Mouse (Mus musculus): Measurements from ENCODE around the gene Hist1h4f. TPM values are rescaled to one million over a fixed set of nuclear protein-coding genes. Genes with fewer than 3 reads are reported as not detected.
"Not testable (repeated sequence)": the region's sequence is repeated elsewhere in the genome, so short reads cannot be mapped to it uniquely, and the experiment has no call there.

Hist1h4f gene
- 4.7 and 7.0 TPM in 2 replicates for polyA plus RNA-seq (2012; rRNA removed)

GRCm38 (mm10) chr13:23551146-23551834, at the start of gene Hist1h4f:
Hist1h4f (minus strand) TSS chr13:23551648.
- WGBS = under 1% methylated on average over 47 of the region's 47 CpGs
- Histone ChIP-seq H3K4me3 (replicated peaks; ENCODE audit: insufficient read depth, low read depth, low read length) (peak within 1 kb of the TSS; percentile 42), H3K27ac (ENCODE audit: insufficient read depth, low read length) (0 out of 2 replicates have a peak within 1 kb of the TSS, but pooled peaks have one; percentile 3)
- H3K27me3 ChIP-seq (ENCODE audit: control insufficient read depth, insufficient read depth, low read length); H3K4me1 ChIP-seq (ENCODE audit: control insufficient read depth, insufficient read depth, low read length): not testable (repeated sequence)
- DNase-seq = peak; percentile 88 to 92
- TF ChIP-seq CTCF (IDR thresholded peaks at IDR 0.05; ENCODE audit: borderline replicate concordance, insufficient read depth, low read depth, low read length) (peak; percentile 12; the same call in 1 of the 2 replicates), POLR2A (IDR thresholded peaks at IDR 0.05; ENCODE audit: borderline replicate concordance, insufficient read depth, low read length) (peak; percentile 91; the same call in 1 of the 2 replicates)

GRCm38 (mm10) chr13:23597957-23598356, 46.5 kb upstream of the Hist1h4f start:
- H3K4me1 ChIP-seq (ENCODE audit: control insufficient read depth, insufficient read depth, low read length) = peaks cover 1% of the 10 kb centered on the region; the same call in 1 of the 2 replicates
- no peak overlapping the region for H3K27ac ChIP-seq (ENCODE audit: insufficient read depth, low read length)
- TF ChIP-seq CTCF (IDR thresholded peaks at IDR 0.05; ENCODE audit: borderline replicate concordance, insufficient read depth, low read depth, low read length) = peak; percentile 69
- no peak for TF ChIP-seq POLR2A (IDR thresholded peaks at IDR 0.05; ENCODE audit: borderline replicate concordance, insufficient read depth, low read length)
- peak; percentile 69 to 77 for DNase-seq
- WGBS = 9% methylated on average over 9 of the region's 9 CpGs
- H3K27me3 ChIP-seq (ENCODE audit: control insufficient read depth, insufficient read depth, low read length) = no peaks in the 10 kb centered on the region
- no peak overlapping the region for H3K4me3 ChIP-seq (replicated peaks; ENCODE audit: insufficient read depth, low read depth, low read length)

GRCm38 (mm10) chr13:23595622-23596372, 44.3 kb upstream of the Hist1h4f start:
- Histone ChIP-seq H3K27ac (ENCODE audit: insufficient read depth, low read length) (no peak overlapping the region), H3K4me3 (replicated peaks; ENCODE audit: insufficient read depth, low read depth, low read length) (no peak overlapping the region), H3K27me3 (ENCODE audit: control insufficient read depth, insufficient read depth, low read length) (no peaks in the 10 kb centered on the region), H3K4me1 (ENCODE audit: control insufficient read depth, insufficient read depth, low read length) (peaks cover 2% of the 10 kb centered on the region; the same call in 1 of the 2 replicates)
- WGBS = 94% methylated on average over 7 of the region's 7 CpGs
- no peak for DNase-seq
- TF ChIP-seq CTCF (IDR thresholded peaks at IDR 0.05; ENCODE audit: borderline replicate concordance, insufficient read depth, low read depth, low read length) (no peak), POLR2A (IDR thresholded peaks at IDR 0.05; ENCODE audit: borderline replicate concordance, insufficient read depth, low read length) (no peak)

GRCm38 (mm10) chr13:23595185-23595584, 43.7 kb upstream of the Hist1h4f start:
- TF ChIP-seq POLR2A (IDR thresholded peaks at IDR 0.05; ENCODE audit: borderline replicate concordance, insufficient read depth, low read length) = no peak
- TF ChIP-seq CTCF (IDR thresholded peaks at IDR 0.05; ENCODE audit: borderline replicate concordance, insufficient read depth, low read depth, low read length) = no peak
- no peaks in the 10 kb centered on the region for H3K27me3 ChIP-seq (ENCODE audit: control insufficient read depth, insufficient read depth, low read length)
- H3K4me1 ChIP-seq (ENCODE audit: control insufficient read depth, insufficient read depth, low read length) = peaks cover 2% of the 10 kb centered on the region; the same call in 1 of the 2 replicates
- WGBS = 86% methylated on average over 2 of the region's 2 CpGs
- no peak overlapping the region for H3K4me3 ChIP-seq (replicated peaks; ENCODE audit: insufficient read depth, low read depth, low read length)
- H3K27ac ChIP-seq (ENCODE audit: insufficient read depth, low read length) = no peak overlapping the region
- DNase-seq = no peak

GRCm38 (mm10) chr13:23593051-23593770, 41.8 kb upstream of the Hist1h4f start:
- Histone ChIP-seq H3K4me3 (replicated peaks; ENCODE audit: insufficient read depth, low read depth, low read length) (no peak overlapping the region), H3K27me3 (ENCODE audit: control insufficient read depth, insufficient read depth, low read length) (no peaks in the 10 kb centered on the region), H3K4me1 (ENCODE audit: control insufficient read depth, insufficient read depth, low read length) (peaks cover 2% of the 10 kb centered on the region; the same call in 1 of the 2 replicates), H3K27ac (ENCODE audit: insufficient read depth, low read length) (no peak overlapping the region)
- no peak for DNase-seq
- no peak for TF ChIP-seq CTCF (IDR thresholded peaks at IDR 0.05; ENCODE audit: borderline replicate concordance, insufficient read depth, low read depth, low read length)
- no peak for TF ChIP-seq POLR2A (IDR thresholded peaks at IDR 0.05; ENCODE audit: borderline replicate concordance, insufficient read depth, low read length)
- WGBS = 65% methylated on average over 5 of the region's 5 CpGs

GRCm38 (mm10) chr13:23592614-23593013, 41.2 kb upstream of the Hist1h4f start:
- TF ChIP-seq CTCF (IDR thresholded peaks at IDR 0.05; ENCODE audit: borderline replicate concordance, insufficient read depth, low read depth, low read length) (no peak), POLR2A (IDR thresholded peaks at IDR 0.05; ENCODE audit: borderline replicate concordance, insufficient read depth, low read length) (no peak)
- Histone ChIP-seq H3K27ac (ENCODE audit: insufficient read depth, low read length) (no peak overlapping the region), H3K27me3 (ENCODE audit: control insufficient read depth, insufficient read depth, low read length) (no peaks in the 10 kb centered on the region), H3K4me3 (replicated peaks; ENCODE audit: insufficient read depth, low read depth, low read length) (no peak overlapping the region), H3K4me1 (ENCODE audit: control insufficient read depth, insufficient read depth, low read length) (peaks cover 2% of the 10 kb centered on the region; the same call in 1 of the 2 replicates)
- 13% methylated on average over 7 of the region's 7 CpGs for WGBS
- DNase-seq = peak; percentile 69 to 79

- H3K27me3 ChIP-seq (ENCODE audit: control insufficient read depth, insufficient read depth, low read length); H3K27ac ChIP-seq (ENCODE audit: insufficient read depth, low read length); H3K4me3 ChIP-seq (replicated peaks; ENCODE audit: insufficient read depth, low read depth, low read length); DNase-seq; H3K4me1 ChIP-seq (ENCODE audit: control insufficient read depth, insufficient read depth, low read length): not testable (repeated sequence)
- 88% methylated on average over 7 of the region's 7 CpGs for WGBS
Observed at GRCm38 (mm10) chr13:23591886-23592285, 40.4 kb upstream of the Hist1h4f start.

All from cerebellum, adult 2 months (tissue).